Mouse (Mus musculus): ENCODE measurements around the gene Olfr318. TPM values are rescaled to one million over a fixed set of nuclear protein-coding genes. Genes with fewer than 3 reads are reported as not detected.

Gene Olfr318
- polyA plus RNA-seq, 1 experiment: not detected

DNA sequence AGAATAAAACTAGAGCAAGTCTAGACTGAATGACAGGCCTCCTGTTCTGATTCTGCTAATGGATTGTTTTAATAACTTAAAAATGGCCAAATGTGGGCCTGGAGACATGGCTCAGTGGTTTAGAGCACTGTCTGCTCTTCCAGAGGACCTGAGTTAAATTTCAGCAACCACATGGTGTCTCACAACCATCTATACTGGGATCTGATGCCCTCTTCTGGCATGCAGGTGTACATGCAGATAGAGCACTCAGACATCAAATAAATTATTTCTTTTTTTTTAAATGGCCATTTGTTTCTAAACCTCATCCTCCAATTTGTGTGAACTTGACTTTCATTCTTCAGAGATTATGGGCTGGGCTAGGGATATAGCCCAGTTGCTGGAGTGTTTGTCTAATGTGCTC lies 54.6 kb downstream of the Olfr318 start:
- TF ChIP-seq EP300 (IDR thresholded peaks at IDR 0.05; ENCODE audit: insufficient read depth, low read depth, low read length): no peak
- no peak for TF ChIP-seq CTCF (IDR thresholded peaks at IDR 0.05; ENCODE audit: low read depth, low read length)
- no peak for TF ChIP-seq POLR2A (IDR thresholded peaks at IDR 0.05; ENCODE audit: insufficient read depth, low read length)
- Histone ChIP-seq H3K9ac (ENCODE audit: low read depth, poor library complexity, severe bottlenecking) (no peak overlapping the region), H3K27me3 (ENCODE audit: control insufficient read depth, insufficient read depth, low read length, poor library complexity, severe bottlenecking) (no peaks in the 10 kb centered on the region), H3K4me3 (ENCODE audit: low read depth, low read length) (no peak overlapping the region), H3K27ac (ENCODE audit: insufficient read depth, low read length) (no peak overlapping the region), H3K36me3 (ENCODE audit: control insufficient read depth, insufficient read depth, low read length, poor library complexity, severe bottlenecking) (no peaks in the 10 kb centered on the region), H3K9me3 (replicated peaks; ENCODE audit: control insufficient read depth, insufficient read depth, low read length, poor library complexity, severe bottlenecking) (no peaks in the 10 kb centered on the region), H3K4me1 (ENCODE audit: control insufficient read depth, insufficient read depth, low read length) (no peaks in the 10 kb centered on the region)

Other genes starting within 250 kb of the Olfr318 start
- not detected in 2 replicates for gene Olfr332, start 231.5 kb downstream of the Olfr318 start, polyA plus RNA-seq (2011; ENCODE audit: insufficient read depth, insufficient read length, low read depth, missing spikeins)
- gene Olfr331, start 221.4 kb downstream of the Olfr318 start, polyA plus RNA-seq (2011; ENCODE audit: insufficient read depth, insufficient read length, low read depth, missing spikeins): not detected in 2 replicates
- not detected in 2 replicates for gene Olfr330, start 189.2 kb downstream of the Olfr318 start, polyA plus RNA-seq (2011; ENCODE audit: insufficient read depth, insufficient read length, low read depth, missing spikeins)
- gene Olfr329-ps, start 177.6 kb downstream of the Olfr318 start, polyA plus RNA-seq (2011; ENCODE audit: insufficient read depth, insufficient read length, low read depth, missing spikeins): not detected in 2 replicates
- gene Olfr328, start 168.4 kb downstream of the Olfr318 start, polyA plus RNA-seq (2011; ENCODE audit: insufficient read depth, insufficient read length, low read depth, missing spikeins): not detected in 2 replicates
- not detected in 2 replicates for gene Olfr224, start 153.5 kb downstream of the Olfr318 start, polyA plus RNA-seq (2011; ENCODE audit: insufficient read depth, insufficient read length, low read depth, missing spikeins)
- gene Olfr325, start 146.3 kb downstream of the Olfr318 start, polyA plus RNA-seq (2011; ENCODE audit: insufficient read depth, insufficient read length, low read depth, missing spikeins): not detected in 2 replicates
- gene Olfr324, start 128.9 kb downstream of the Olfr318 start, polyA plus RNA-seq (2011; ENCODE audit: insufficient read depth, insufficient read length, low read depth, missing spikeins): not detected in 2 replicates
- not detected in 2 replicates for gene 2210407C18Rik, start 107.9 kb downstream of the Olfr318 start, polyA plus RNA-seq (2011; ENCODE audit: insufficient read depth, insufficient read length, low read depth, missing spikeins)
- not detected in 2 replicates for gene Olfr323, start 93.5 kb downstream of the Olfr318 start, polyA plus RNA-seq (2011; ENCODE audit: insufficient read depth, insufficient read length, low read depth, missing spikeins)
- not detected in 2 replicates for gene Trim58, start 83.5 kb downstream of the Olfr318 start, polyA plus RNA-seq (2011; ENCODE audit: insufficient read depth, insufficient read length, low read depth, missing spikeins)
- gene Olfr322, start 65.2 kb downstream of the Olfr318 start, polyA plus RNA-seq (2011; ENCODE audit: insufficient read depth, insufficient read length, low read depth, missing spikeins): not detected in 2 replicates
- gene Olfr320, start 42.9 kb downstream of the Olfr318 start, polyA plus RNA-seq (2011; ENCODE audit: insufficient read depth, insufficient read length, low read depth, missing spikeins): not detected in 2 replicates
- gene Olfr319, start 24.9 kb downstream of the Olfr318 start, polyA plus RNA-seq (2011; ENCODE audit: insufficient read depth, insufficient read length, low read depth, missing spikeins): not detected in 2 replicates
- gene Olfr317, start 15.2 kb upstream of the Olfr318 start, polyA plus RNA-seq (2011; ENCODE audit: insufficient read depth, insufficient read length, low read depth, missing spikeins): not detected in 2 replicates
- not detected in 2 replicates for gene Olfr316, start 28.7 kb upstream of the Olfr318 start, polyA plus RNA-seq (2011; ENCODE audit: insufficient read depth, insufficient read length, low read depth, missing spikeins)
- not detected in 2 replicates for gene Olfr315, start 49.2 kb upstream of the Olfr318 start, polyA plus RNA-seq (2011; ENCODE audit: insufficient read depth, insufficient read length, low read depth, missing spikeins)
- gene Olfr314, start 58.9 kb upstream of the Olfr318 start, polyA plus RNA-seq (2011; ENCODE audit: insufficient read depth, insufficient read length, low read depth, missing spikeins): not detected in 2 replicates
- gene Fam183b, start 77.9 kb upstream of the Olfr318 start, polyA plus RNA-seq (2011; ENCODE audit: insufficient read depth, insufficient read length, low read depth, missing spikeins): not detected in 2 replicates
- gene Olfr313, start 91.0 kb upstream of the Olfr318 start, polyA plus RNA-seq (2011; ENCODE audit: insufficient read depth, insufficient read length, low read depth, missing spikeins): not detected in 2 replicates
- not detected in 2 replicates for gene Olfr312, start 105.2 kb upstream of the Olfr318 start, polyA plus RNA-seq (2011; ENCODE audit: insufficient read depth, insufficient read length, low read depth, missing spikeins)
- gene Olfr311, start 115.2 kb upstream of the Olfr318 start, polyA plus RNA-seq (2011; ENCODE audit: insufficient read depth, insufficient read length, low read depth, missing spikeins): not detected in 2 replicates
- 3.2 and 5.2 TPM in 2 replicates for gene Gm12258, start 123.1 kb upstream of the Olfr318 start, polyA plus RNA-seq (2011; ENCODE audit: insufficient read depth, insufficient read length, low read depth, missing spikeins)
- gene 2810021J22Rik, start 143.2 kb upstream of the Olfr318 start, polyA plus RNA-seq (2011; ENCODE audit: insufficient read depth, insufficient read length, low read depth, missing spikeins): 6.9 and 7.7 TPM in 2 replicates
- 5.1 and 6.1 TPM in 2 replicates for gene Zfp39, start 180.2 kb upstream of the Olfr318 start, polyA plus RNA-seq (2011; ENCODE audit: insufficient read depth, insufficient read length, low read depth, missing spikeins)
- gene Btnl10, start 193.9 kb upstream of the Olfr318 start, polyA plus RNA-seq (2011; ENCODE audit: insufficient read depth, insufficient read length, low read depth, missing spikeins): not detected in 2 replicates
- gene Rnf187, start 214.9 kb upstream of the Olfr318 start, polyA plus RNA-seq (2011; ENCODE audit: insufficient read depth, insufficient read length, low read depth, missing spikeins): 104 and 105 TPM in 2 replicates
- 7.7 and 8.0 TPM in 2 replicates for gene Hist3h2ba, start 224.9 kb upstream of the Olfr318 start, polyA plus RNA-seq (2011; ENCODE audit: insufficient read depth, insufficient read length, low read depth, missing spikeins)
- gene Hist3h2a, start 230.7 kb upstream of the Olfr318 start, polyA plus RNA-seq (2011; ENCODE audit: insufficient read depth, insufficient read length, low read depth, missing spikeins): 2.9 and 3.7 TPM in 2 replicates
- gene Trim17, start 230.7 kb upstream of the Olfr318 start, polyA plus RNA-seq (2011; ENCODE audit: insufficient read depth, insufficient read length, low read depth, missing spikeins): not detected in 2 replicates

All from ES-Bruce4 (cell line).